Mouse (Mus musculus): ENCODE results near the gene Olfr45. TPM values are rescaled to one million over a fixed set of nuclear protein-coding genes. Genes with fewer than 3 reads are reported as not detected.

The Olfr45 gene
- polyA plus RNA-seq, 1 experiment from 2014 or later, result not detected

GRCm38 (mm10) chr7:140733162-140733561, 51.4 kb downstream of the Olfr45 start:
- no peak for ATAC-seq (ENCODE audit: low FRiP score)
- H3K36me3 ChIP-seq, result no peaks in the 10 kb centered on the region
- no peaks in the 10 kb centered on the region for H3K27me3 ChIP-seq
- no peaks in the 10 kb centered on the region for H3K4me1 ChIP-seq
- H3K4me3 ChIP-seq, result no peak overlapping the region
- 76% methylated on average over 2 of the region's 2 CpGs for WGBS
- H3K9me3 ChIP-seq (replicated peaks), result 0 out of 2 replicates have a peak, but pooled peaks cover 3% of the 10 kb centered on the region
- no peak overlapping the region for H3K4me2 ChIP-seq (replicated peaks)
- H3K9ac ChIP-seq, result no peak overlapping the region
- no peak overlapping the region for H3K27ac ChIP-seq

Other genes with a start within 250 kb of the Olfr45 start
- not detected in 2 replicates for gene Olfr533, start 218.6 kb upstream of the Olfr45 start, polyA plus RNA-seq (2016; fragmentation: Nextera tagmentation; extraction: Ambion mirVana)
- gene Olfr535, start 197.7 kb upstream of the Olfr45 start, polyA plus RNA-seq (2016; fragmentation: Nextera tagmentation; extraction: Ambion mirVana), result not detected in 2 replicates
- not detected in 2 replicates for gene Olfr536, start 174.6 kb upstream of the Olfr45 start, polyA plus RNA-seq (2016; fragmentation: Nextera tagmentation; extraction: Ambion mirVana)
- gene Olfr538, start 114.1 kb upstream of the Olfr45 start, polyA plus RNA-seq (2016; fragmentation: Nextera tagmentation; extraction: Ambion mirVana), result not detected in 2 replicates
- not detected in 2 replicates for gene Olfr46, start 80.7 kb upstream of the Olfr45 start, polyA plus RNA-seq (2016; fragmentation: Nextera tagmentation; extraction: Ambion mirVana)
- not detected in 2 replicates for gene Olfr61, start 53.0 kb upstream of the Olfr45 start, polyA plus RNA-seq (2016; fragmentation: Nextera tagmentation; extraction: Ambion mirVana)
- not detected in 2 replicates for gene Olfr53, start 35.5 kb upstream of the Olfr45 start, polyA plus RNA-seq (2016; fragmentation: Nextera tagmentation; extraction: Ambion mirVana)
- gene Olfr539, start 22.0 kb upstream of the Olfr45 start, polyA plus RNA-seq (2016; fragmentation: Nextera tagmentation; extraction: Ambion mirVana), result not detected in 2 replicates
- gene Olfr541, start 15.3 kb downstream of the Olfr45 start, polyA plus RNA-seq (2016; fragmentation: Nextera tagmentation; extraction: Ambion mirVana), result not detected in 2 replicates
- gene Cyp2e1, start 81.8 kb downstream of the Olfr45 start, polyA plus RNA-seq (2016; fragmentation: Nextera tagmentation; extraction: Ambion mirVana), result not detected in 2 replicates
- gene Syce1, start 105.9 kb downstream of the Olfr45 start, polyA plus RNA-seq (2016; fragmentation: Nextera tagmentation; extraction: Ambion mirVana), result 0.19 and 0.36 TPM in 2 replicates
- gene Zfp941, start 140.2 kb downstream of the Olfr45 start, polyA plus RNA-seq (2016; fragmentation: Nextera tagmentation; extraction: Ambion mirVana), result 12.3 and 13.4 TPM in 2 replicates
- gene Urah, start 153.1 kb downstream of the Olfr45 start, polyA plus RNA-seq (2016; fragmentation: Nextera tagmentation; extraction: Ambion mirVana), result 0.93 TPM in 1 of 2 replicates, not detected in the other
- not detected in 2 replicates for gene Scgb1c1, start 163.6 kb downstream of the Olfr45 start, polyA plus RNA-seq (2016; fragmentation: Nextera tagmentation; extraction: Ambion mirVana)
- gene Odf3, start 165.9 kb downstream of the Olfr45 start, polyA plus RNA-seq (2016; fragmentation: Nextera tagmentation; extraction: Ambion mirVana), result not detected in 2 replicates
- gene Gm45785, start 174.4 kb downstream of the Olfr45 start, polyA plus RNA-seq (2016; fragmentation: Nextera tagmentation; extraction: Ambion mirVana), result not detected in 2 replicates
- 82.3 and 88.5 TPM in 2 replicates for gene Ric8a, start 175.0 kb downstream of the Olfr45 start, polyA plus RNA-seq (2016; fragmentation: Nextera tagmentation; extraction: Ambion mirVana)
- 30.9 and 33.4 TPM in 2 replicates for gene Bet1l, start 175.6 kb downstream of the Olfr45 start, polyA plus RNA-seq (2016; fragmentation: Nextera tagmentation; extraction: Ambion mirVana)
- gene Psmd13, start 200.0 kb downstream of the Olfr45 start, polyA plus RNA-seq (2016; fragmentation: Nextera tagmentation; extraction: Ambion mirVana), result 279 and 282 TPM in 2 replicates
- gene Sirt3, start 200.4 kb downstream of the Olfr45 start, polyA plus RNA-seq (2016; fragmentation: Nextera tagmentation; extraction: Ambion mirVana), result 25.8 and 27.1 TPM in 2 replicates
- gene Cox8b, start 218.5 kb downstream of the Olfr45 start, polyA plus RNA-seq (2016; fragmentation: Nextera tagmentation; extraction: Ambion mirVana), result 0.81 TPM in 1 of 2 replicates, not detected in the other
- gene Nlrp6, start 239.0 kb downstream of the Olfr45 start, polyA plus RNA-seq (2016; fragmentation: Nextera tagmentation; extraction: Ambion mirVana), result 0.13 and 0.27 TPM in 2 replicates